Mouse (Mus musculus): ENCODE data around the gene Olfr727. TPM values are rescaled to one million over a fixed set of nuclear protein-coding genes. Genes with fewer than 3 reads are reported as not detected.

Gene Olfr727
- total RNA-seq (2021): not detected
- long read RNA-seq, experiment 1: 0 reads
- long read RNA-seq, experiment 2: 0 reads

DNA sequence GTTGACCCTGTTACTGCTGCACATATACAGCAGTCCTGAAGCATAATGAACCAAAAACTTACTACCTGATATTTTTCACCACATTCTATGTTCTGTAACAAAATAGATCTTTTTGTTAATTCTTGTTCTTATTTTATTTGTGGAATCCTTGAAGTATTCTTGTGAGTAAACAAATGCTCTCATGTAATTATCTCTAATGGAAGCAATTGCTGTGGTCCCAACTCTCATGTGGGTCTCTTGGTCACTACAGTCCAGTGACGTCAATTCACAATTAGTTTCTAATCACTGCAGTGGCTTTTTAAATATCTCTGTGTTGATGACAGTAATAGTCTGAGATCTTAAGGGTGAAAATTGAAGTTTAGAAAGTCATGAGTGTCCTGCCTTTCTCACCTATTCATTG is at the start of gene Olfr727:
TSS of gene Olfr727 (plus strand) at position 301 of the 400 bp plus-strand sequence.
- no peak for DNase-seq

DNA sequence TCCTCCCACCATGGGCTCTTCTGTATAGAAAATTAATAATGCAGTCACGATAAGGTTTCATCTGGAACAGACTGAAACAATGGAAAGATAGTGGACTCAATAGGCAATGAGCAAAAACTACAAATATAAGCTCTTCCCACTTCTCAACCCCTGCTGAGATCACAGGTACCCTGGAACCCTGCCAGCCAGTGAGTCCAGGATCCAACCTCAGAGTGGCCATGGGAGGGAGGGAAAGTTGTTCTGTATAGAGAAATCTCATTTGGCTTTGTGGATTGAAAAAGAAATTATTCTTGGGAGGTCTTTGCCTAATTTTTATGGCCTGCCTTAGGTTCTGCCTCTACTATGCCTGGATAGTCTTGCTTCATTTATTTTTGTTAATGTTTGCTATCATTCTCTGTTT is 32.1 kb upstream of the Olfr727 start, which contains the start of gene Olfr726:
TSS of gene Olfr726 (minus strand) at position 101 of the 400 bp plus-strand sequence.
- no peak for DNase-seq

DNA sequence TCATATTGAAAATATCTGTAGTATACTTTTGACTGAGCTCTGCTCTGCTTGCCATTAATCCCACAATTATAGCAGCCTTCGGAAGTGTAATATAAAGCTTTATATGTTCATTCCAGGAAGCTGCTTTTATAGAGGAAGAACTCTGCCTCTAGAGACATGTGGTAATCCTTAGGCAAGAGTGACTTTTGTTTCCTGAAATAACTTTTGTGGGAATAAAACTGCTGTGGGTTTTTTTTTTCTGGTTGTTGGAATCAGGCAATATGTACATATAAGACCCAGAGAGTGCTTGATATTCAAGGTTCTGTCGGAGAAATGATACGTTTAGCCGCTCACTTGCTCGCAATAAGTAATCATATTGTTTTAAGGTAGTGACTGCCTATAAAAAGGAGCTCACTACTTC is 19.6 kb downstream of the Olfr727 start, which contains the start of gene Olfr728:
TSS of gene Olfr728 (minus strand) at position 101 of the 400 bp plus-strand sequence.
- no peak for DNase-seq

GRCm38 (mm10) chr14:50152810-50153209 is 29.8 kb downstream of the Olfr727 start, which contains the start of gene Olfr729:
TSS of gene Olfr729 (minus strand) at chr14:50152910.
- DNase-seq: no peak

Other genes starting within 250 kb of the Olfr727 start
- not detected for gene Olfr722, start 221.2 kb upstream of the Olfr727 start, total RNA-seq (2021)
- gene Olfr723, start 191.4 kb upstream of the Olfr727 start, total RNA-seq (2021): not detected
- not detected for gene Olfr724, start 159.9 kb upstream of the Olfr727 start, total RNA-seq (2021)
- not detected for gene Olfr725, start 82.8 kb upstream of the Olfr727 start, total RNA-seq (2021)
- gene Olfr726, start 32.2 kb upstream of the Olfr727 start, total RNA-seq (2021): not detected
- gene Olfr728, start 19.5 kb downstream of the Olfr727 start, total RNA-seq (2021): not detected
- not detected for gene Olfr729, start 29.7 kb downstream of the Olfr727 start, total RNA-seq (2021)
- gene Olfr730, start 65.0 kb downstream of the Olfr727 start, total RNA-seq (2021): not detected
- gene Olfr731, start 118.7 kb downstream of the Olfr727 start, total RNA-seq (2021): not detected
- gene Olfr732, start 161.0 kb downstream of the Olfr727 start, total RNA-seq (2021): not detected
- not detected for gene Olfr733, start 178.3 kb downstream of the Olfr727 start, total RNA-seq (2021)
- gene Olfr734, start 203.6 kb downstream of the Olfr727 start, total RNA-seq (2021): not detected
- not detected for gene Olfr735, start 225.7 kb downstream of the Olfr727 start, total RNA-seq (2021)
- gene Tlr11, start 234.7 kb downstream of the Olfr727 start, total RNA-seq (2021): not detected